Mouse (Mus musculus) adrenal gland, postnatal 4 days (tissue): ENCODE results near the gene Krba1. TPM values are rescaled to one million over a fixed set of nuclear protein-coding genes. Genes with fewer than 3 reads are reported as not detected.

Source experiments
- DNase-seq, 2 experiments: peaks; one replicate each; pipeline ENCODE4 v3.0.0; 2021 to 2022; ENCODE audit warnings: low spot score in 2 of 2, mixed read lengths in 2 of 2
- long read RNA-seq, 2 experiments: library from polyadenylated mRNA; stranded (forward); transcript quantifications; one replicate each; pipeline ENCODE4 v2.0.0; 2021
- total RNA-seq, 2 experiments: library from RNA; stranded (reverse); gene quantifications; 2 replicates each; pipeline ENCODE4 v1.2.3; 2021

Krba1 gene
- total RNA-seq, result 10 to 100 TPM; 47.5 to 50.8 TPM
- long read RNA-seq, experiment 1, full-length matches to known transcripts, result 5 of 31 reads
- long read RNA-seq, experiment 1, partial matches to known transcripts, result 15 of 31 reads
- long read RNA-seq, experiment 1, other reads (novel, unspliced or antisense), result 11 of 31 reads
- long read RNA-seq, experiment 2, full-length matches to known transcripts, result 6 of 45 reads
- long read RNA-seq, experiment 2, partial matches to known transcripts, result 14 of 45 reads
- long read RNA-seq, experiment 2, other reads (novel, unspliced or antisense), result 25 of 45 reads

GRCm38 (mm10) chr6:48395105-48396007, at the start of gene Krba1:
Gene Krba1 (plus strand): TSS chr6:48395586.
- DNase-seq, result peak; percentile 52 to 61

GRCm38 (mm10) chr6:48358897-48359296, 36.5 kb upstream of the Krba1 start:
- DNase-seq, result no peak

- DNase-seq, result no peak
These were observed 28.9 kb upstream of the Krba1 start for GRCm38 (mm10) chr6:48366322-48366996.

- no peak for DNase-seq
These were observed 7.2 kb upstream of the Krba1 start for GRCm38 (mm10) chr6:48388221-48388620.

GRCm38 (mm10) chr6:48393811-48394210, 1.6 kb upstream of the Krba1 start:
- no peak for DNase-seq

GRCm38 (mm10) chr6:48396008-48396595, 716 bp downstream of the Krba1 start:
- no peak for DNase-seq

DNA sequence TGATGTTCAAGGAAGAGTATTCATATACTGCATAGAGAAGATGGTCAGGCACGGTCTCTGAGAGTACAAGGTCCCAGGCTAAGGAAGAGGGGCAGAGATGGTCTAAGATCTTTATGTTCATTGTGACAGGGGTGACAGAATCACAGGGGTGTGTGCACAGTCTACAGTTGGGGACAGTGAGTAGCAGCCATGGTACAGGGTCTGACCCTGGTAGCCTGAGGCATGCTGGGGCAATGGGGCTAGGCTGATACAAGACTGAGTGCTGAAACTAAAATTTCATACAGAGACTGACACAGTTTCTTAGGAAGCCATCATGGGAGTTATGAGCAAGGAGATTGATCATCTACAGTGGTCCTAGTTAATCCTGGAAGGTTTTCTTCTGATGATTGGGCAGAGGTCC, 1.3 kb downstream of the Krba1 start:
- DNase-seq, result no peak

- DNase-seq, result no peak
These were observed 1.9 kb downstream of the Krba1 start for GRCm38 (mm10) chr6:48397336-48397735.

DNA sequence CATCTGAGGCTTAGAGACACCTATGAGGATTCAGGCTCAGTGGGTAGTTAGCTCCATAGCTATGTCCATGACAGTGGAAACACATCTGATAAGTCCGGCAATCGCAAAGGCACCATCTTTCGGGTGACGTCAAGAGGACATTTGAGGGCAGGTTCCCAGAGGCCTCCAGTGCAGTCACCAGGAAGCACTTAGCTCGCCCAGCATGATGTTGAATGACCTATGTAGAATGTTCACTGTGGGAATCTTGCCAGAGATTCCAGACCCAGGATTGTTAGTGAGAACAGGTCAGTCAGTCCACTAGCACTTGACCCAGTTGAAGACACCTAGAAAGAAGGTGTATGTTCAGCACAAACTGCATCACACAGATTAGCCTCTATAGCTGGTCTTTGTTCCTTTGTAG, 4.5 kb downstream of the Krba1 start:
- DNase-seq, result no peak

- no peak for DNase-seq
These were observed 8.7 kb downstream of the Krba1 start for GRCm38 (mm10) chr6:48404071-48404470.

DNA sequence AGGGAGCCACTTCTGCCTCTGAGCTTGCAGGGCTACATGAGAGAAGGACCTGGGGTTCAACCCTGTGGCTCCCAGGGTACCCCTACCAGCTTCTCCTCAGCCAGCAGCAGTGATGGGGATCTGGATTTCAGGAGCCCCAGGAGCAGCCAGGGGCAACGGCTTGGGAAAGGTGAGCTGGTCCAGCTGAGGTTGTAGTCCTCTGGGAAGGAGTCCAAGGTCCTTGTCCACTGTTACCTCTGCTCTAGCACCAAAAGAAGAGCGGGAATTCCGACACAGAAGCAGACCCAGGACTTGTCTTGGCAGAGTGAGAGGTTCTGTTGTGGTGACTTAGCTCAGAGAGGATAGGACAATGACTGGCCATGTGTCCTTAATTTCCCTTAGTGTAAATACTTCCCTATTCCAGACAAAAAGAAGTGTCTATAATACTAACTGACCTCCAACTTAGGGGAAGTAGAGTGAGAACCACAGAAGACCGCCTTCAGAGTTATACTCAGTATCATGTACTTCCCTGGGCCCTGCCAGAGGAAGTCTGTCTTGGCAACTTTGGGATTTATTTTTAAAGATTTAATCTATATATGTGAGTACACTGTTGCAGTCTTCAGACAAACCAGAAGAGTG, 14.4 kb downstream of the Krba1 start:
- no peak for DNase-seq

DNA sequence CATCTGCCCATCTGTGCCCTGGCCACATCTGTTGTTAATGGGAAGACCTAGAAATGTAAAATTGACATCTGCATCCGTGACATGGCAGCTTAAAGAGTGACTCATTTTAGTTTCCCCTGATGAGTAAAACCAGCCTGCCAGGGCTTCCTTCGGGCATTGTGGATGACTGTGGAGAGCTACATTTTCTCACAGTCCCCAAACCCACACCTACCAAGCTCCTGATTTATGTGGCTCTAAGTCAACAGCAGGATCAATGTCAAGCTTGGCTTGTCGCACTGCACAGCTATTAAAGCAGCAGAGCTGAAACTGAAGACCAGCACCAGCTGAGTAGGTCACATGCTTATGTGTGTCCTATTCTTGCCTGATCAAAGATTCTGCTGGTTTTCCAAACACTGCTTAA, 15.2 kb downstream of the Krba1 start:
- no peak for DNase-seq

GRCm38 (mm10) chr6:48411193-48412092, 16.1 kb downstream of the Krba1 start:
- DNase-seq, result no peak

GRCm38 (mm10) chr6:48412147-48412546, 16.8 kb downstream of the Krba1 start:
- no peak for DNase-seq

- no peak for DNase-seq
These were observed 17.3 kb downstream of the Krba1 start for GRCm38 (mm10) chr6:48412662-48413061.

DNA sequence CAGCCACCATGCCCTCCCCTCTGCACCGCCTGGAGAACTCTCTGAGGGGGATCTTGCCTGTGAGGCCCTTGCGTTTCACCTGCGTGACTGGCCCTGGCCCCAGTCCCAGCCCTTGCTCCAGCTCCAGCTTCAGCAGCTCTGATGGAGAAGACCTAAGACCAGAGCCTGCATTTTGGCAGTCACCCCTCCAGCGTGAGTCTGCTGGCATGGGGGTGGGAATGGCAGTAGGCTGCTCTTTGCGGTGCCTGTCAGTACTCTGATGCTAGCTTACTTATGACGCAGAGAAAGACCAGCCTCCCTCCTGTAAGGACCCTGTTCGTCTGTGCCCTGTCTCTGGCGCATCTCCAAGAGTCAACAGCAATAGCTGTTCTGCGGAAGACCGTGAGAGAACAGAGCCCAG, 17.7 kb downstream of the Krba1 start:
- DNase-seq, result no peak

DNA sequence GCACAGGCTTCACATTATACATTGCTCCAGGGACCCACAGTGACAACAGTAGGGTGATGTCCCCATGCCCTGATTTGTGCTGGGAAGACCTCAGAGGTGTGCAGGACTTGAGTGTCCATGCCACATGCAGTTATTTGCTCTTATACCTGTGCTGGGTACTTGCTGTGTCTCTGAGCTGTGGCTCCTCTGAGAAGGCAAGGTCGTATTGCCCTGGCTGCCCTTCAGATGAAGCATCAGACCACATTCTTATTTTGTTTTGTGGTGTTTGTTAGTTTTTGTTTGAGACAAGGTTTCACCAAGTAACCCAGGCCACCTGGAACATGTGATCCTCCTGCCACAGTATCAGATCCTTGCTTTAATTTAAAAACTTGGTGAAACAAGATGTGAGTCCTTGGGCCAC, 19.5 kb downstream of the Krba1 start:
- no peak for DNase-seq

GRCm38 (mm10) chr6:48415636-48416035, 20.2 kb downstream of the Krba1 start:
- DNase-seq, result peak in 1 of 2 experiments; percentile 63

DNA sequence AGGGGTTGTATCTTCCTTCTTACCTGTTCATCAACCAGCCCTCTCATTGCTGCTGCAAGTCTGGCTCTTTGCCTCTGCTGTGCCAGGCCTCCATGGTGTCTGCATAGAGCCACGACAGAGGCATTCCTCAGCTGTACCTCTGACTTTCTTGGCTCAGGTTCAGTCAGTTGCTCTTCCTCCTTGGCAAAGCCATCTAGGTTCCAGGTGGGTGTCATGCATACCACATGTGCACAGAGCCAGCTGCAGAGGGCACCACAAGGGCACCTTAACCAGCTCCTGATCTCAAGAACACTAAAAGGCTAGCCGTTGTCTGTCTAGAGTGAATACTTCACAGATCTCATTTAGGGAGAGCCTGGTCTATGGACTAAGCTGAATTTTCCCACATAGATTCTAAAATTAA, 21.1 kb downstream of the Krba1 start:
- no peak for DNase-seq

DNA sequence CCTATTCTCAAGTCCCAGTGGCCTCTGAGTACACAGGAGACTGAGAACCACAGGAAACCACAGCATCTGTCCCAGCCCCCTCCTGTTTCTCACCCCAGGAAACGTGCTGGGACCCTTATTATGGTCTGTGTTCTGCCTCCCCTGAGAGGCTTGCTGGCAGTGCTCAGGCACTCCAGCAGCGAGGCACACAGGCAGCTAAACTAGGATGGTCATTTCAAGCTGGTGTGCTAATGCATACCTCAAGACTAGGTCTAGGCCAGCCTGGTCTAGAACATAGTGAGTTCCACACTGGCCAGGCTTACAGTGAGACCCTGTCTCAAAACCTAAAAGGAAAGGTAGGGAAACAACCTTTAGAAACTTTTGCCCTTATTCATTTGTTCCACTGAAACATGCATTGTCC, 25.3 kb downstream of the Krba1 start:
- DNase-seq, result no peak
